Mouse (Mus musculus) lung, embryonic 14.5 days (tissue): ENCODE measurements around the gene Odf3l2. TPM values are rescaled to one million over a fixed set of nuclear protein-coding genes. Genes with fewer than 3 reads are reported as not detected.

Experiments used
- ATAC-seq: fragments of 200-750 bp; cut with Nextera tagmentation; 2 replicates; pipeline ENCODE4 v1.8.0; 2017; ENCODE audit warnings: mild to moderate bottlenecking, moderate TSS enrichment, moderate library complexity; ENCODE audit not compliant: insufficient read depth
- DNase-seq: peaks from one replicate; pipeline ENCODE4 v3.0.0-alpha.2; 2015
- H3K27ac ChIP-seq: fragments of 300-500 bp; sonication (generic); 2 replicates; pipeline ENCODE4 v1.5.1; 2014; ENCODE audit warnings: low read depth, mild to moderate bottlenecking, moderate library complexity
- H3K27me3 ChIP-seq: fragments of 300-500 bp; sonication (generic); 2 replicates; pipeline ENCODE4 v1.6.1; 2014; ENCODE audit warnings: low read length, control low read depth; ENCODE audit not compliant: insufficient read depth
- H3K36me3 ChIP-seq: fragments of 300-500 bp; sonication (generic); 2 replicates; pipeline ENCODE4 v1.6.1; 2014; ENCODE audit warnings: control low read depth; ENCODE audit not compliant: insufficient read depth
- H3K4me1 ChIP-seq: fragments of 300-500 bp; sonication (generic); 2 replicates; pipeline ENCODE4 v1.6.1; 2014; ENCODE audit warnings: antibody characterized with exemption, control low read depth; ENCODE audit not compliant: insufficient read depth
- H3K4me2 ChIP-seq: fragments of 300-500 bp; sonication (generic); 2 replicates; pipeline ENCODE4 v1.6.1; 2014; ENCODE audit warnings: mild to moderate bottlenecking
- H3K4me3 ChIP-seq: fragments of 300-500 bp; sonication (generic); 2 replicates; pipeline ENCODE4 v1.5.1; 2014; ENCODE audit warnings: low read depth, low read length
- H3K9ac ChIP-seq: fragments of 300-500 bp; sonication (generic); 2 replicates; pipeline ENCODE4 v1.6.1; 2014
- H3K9me3 ChIP-seq: fragments of 300-500 bp; sonication (generic); 2 replicates; pipeline ENCODE4 v1.6.1; 2016; ENCODE audit warnings: low read depth, low read length, control low read depth
- CTCF ChIP-seq: IDR thresholded peaks from 2 replicates; pipeline ENCODE4 v1.5.1; 2016; ENCODE audit warnings: antibody characterized with exemption, low read depth
- WGBS: fragments of 180-500 bp; shearing (Covaris S2); extraction: QIAGEN DNeasy Blood & Tissue Kit; methylation state at CpG from one replicate; pipeline ENCODE4 v1.1.7; 2014; 5-methylcytosine and 5-hydroxymethylcytosine counted together
- polyA plus RNA-seq: library from polyadenylated mRNA; unstranded; fragments of >200 nt; fragmentation: Nextera tagmentation; extraction: Ambion mirVana; gene quantifications from 2 replicates; pipeline ENCODE4 v1.2.1, GENCODE M21; 2014

Gene Odf3l2
- polyA plus RNA-seq, 1 experiment from 2014 or later = not detected

- DNase-seq (peak; percentile 80), ATAC-seq (no peak)
- Histone ChIP-seq H3K27ac (no peak within 1 kb of the TSS), H3K4me2 (no peak within 1 kb of the TSS), H3K4me3 (no peak within 1 kb of the TSS), H3K27me3 (no peaks in the 10 kb centered on the region), H3K36me3 (no peaks in the 10 kb centered on the region), H3K4me1 (no peaks in the 10 kb centered on the region), H3K9ac (no peak within 1 kb of the TSS), H3K9me3 (no peaks in the 10 kb centered on the region)
- TF ChIP-seq CTCF = peak; percentile 94
- WGBS = 8% methylated on average over 13 of the region's 13 CpGs
Observed at GRCm38 (mm10) chr10:79664131-79664665, 18.7 kb upstream of the Odf3l2 start, which contains the start of gene Madcam1. Gene Madcam1, plus strand, starts transcription at chr10:79664559.

GRCm38 (mm10) chr10:79661861-79662260 lies 16.3 kb upstream of the Odf3l2 start:
- no peak overlapping the region for H3K4me3 ChIP-seq
- no peak overlapping the region for H3K27ac ChIP-seq
- ATAC-seq (no peak), DNase-seq (no peak)
- no peak for TF ChIP-seq CTCF
- no peak overlapping the region for H3K4me2 ChIP-seq
- H3K4me1 ChIP-seq = no peaks in the 10 kb centered on the region
- no peaks in the 10 kb centered on the region for H3K9me3 ChIP-seq
- no peak overlapping the region for H3K9ac ChIP-seq
- WGBS = 39% methylated on average over 3 of the region's 3 CpGs
- H3K36me3 ChIP-seq = no peaks in the 10 kb centered on the region
- H3K27me3 ChIP-seq = no peaks in the 10 kb centered on the region

GRCm38 (mm10) chr10:79660298-79660697 lies 14.8 kb upstream of the Odf3l2 start:
- TF ChIP-seq CTCF = peak; percentile 65
- 73% methylated on average over 2 of the region's 2 CpGs for WGBS
- Histone ChIP-seq H3K9ac (no peak overlapping the region), H3K4me3 (no peak overlapping the region), H3K27ac (no peak overlapping the region), H3K27me3 (no peaks in the 10 kb centered on the region), H3K9me3 (no peaks in the 10 kb centered on the region), H3K4me1 (no peaks in the 10 kb centered on the region), H3K36me3 (no peaks in the 10 kb centered on the region), H3K4me2 (no peak overlapping the region)
- ATAC-seq (no peak), DNase-seq (no peak)

- Histone ChIP-seq H3K4me1 (no peaks in the 10 kb centered on the region), H3K9ac (no peak overlapping the region; the same call in 1 of the 2 replicates), H3K36me3 (no peaks in the 10 kb centered on the region), H3K27ac (no peak overlapping the region), H3K4me3 (no peak overlapping the region), H3K27me3 (no peaks in the 10 kb centered on the region), H3K9me3 (no peaks in the 10 kb centered on the region), H3K4me2 (no peak overlapping the region)
- peak; percentile 56 for TF ChIP-seq CTCF
- 13% methylated on average over 4 of the region's 4 CpGs for WGBS
- ATAC-seq (no peak; the same call in 1 of the 2 replicates), DNase-seq (peak; percentile 44)
Observed at GRCm38 (mm10) chr10:79658829-79659228, 13.3 kb upstream of the Odf3l2 start.

- Histone ChIP-seq H3K4me1 (no peaks in the 10 kb centered on the region), H3K36me3 (no peaks in the 10 kb centered on the region), H3K9me3 (no peaks in the 10 kb centered on the region), H3K4me2 (no peak overlapping the region), H3K27ac (no peak overlapping the region), H3K27me3 (no peaks in the 10 kb centered on the region), H3K4me3 (no peak overlapping the region), H3K9ac (no peak overlapping the region)
- TF ChIP-seq CTCF = no peak
- ATAC-seq (no peak), DNase-seq (no peak)
- WGBS = 41% methylated on average over 1 of the region's 1 CpGs
Observed at GRCm38 (mm10) chr10:79654946-79655395, 9.4 kb upstream of the Odf3l2 start.

- Histone ChIP-seq H3K4me2 (no peak overlapping the region), H3K4me1 (no peaks in the 10 kb centered on the region), H3K27me3 (no peaks in the 10 kb centered on the region), H3K4me3 (no peak overlapping the region), H3K36me3 (no peaks in the 10 kb centered on the region), H3K9me3 (no peaks in the 10 kb centered on the region), H3K27ac (no peak overlapping the region), H3K9ac (no peak overlapping the region)
- ATAC-seq = no peak
- no peak for TF ChIP-seq CTCF
- DNase-seq = no peak
- WGBS = 79% methylated on average over 7 of the region's 7 CpGs
Observed at GRCm38 (mm10) chr10:79652789-79653188, 7.3 kb upstream of the Odf3l2 start.

- no peak overlapping the region for H3K9ac ChIP-seq
- DNase-seq (peak; percentile 94), ATAC-seq (peak; percentile 78)
- no peaks in the 10 kb centered on the region for H3K4me1 ChIP-seq
- H3K27me3 ChIP-seq = no peaks in the 10 kb centered on the region
- H3K4me3 ChIP-seq = no peak overlapping the region
- H3K36me3 ChIP-seq = no peaks in the 10 kb centered on the region
- TF ChIP-seq CTCF = peak; percentile 98
- no peak overlapping the region for H3K27ac ChIP-seq
- WGBS = 24% methylated on average over 7 of the region's 7 CpGs
- H3K9me3 ChIP-seq = no peaks in the 10 kb centered on the region
- no peak overlapping the region for H3K4me2 ChIP-seq
Observed at GRCm38 (mm10) chr10:79649070-79649751, 3.7 kb upstream of the Odf3l2 start.
